Comparison of ENCODE assay signal across 7 mouse cellular contexts in the genomic region with DNA sequence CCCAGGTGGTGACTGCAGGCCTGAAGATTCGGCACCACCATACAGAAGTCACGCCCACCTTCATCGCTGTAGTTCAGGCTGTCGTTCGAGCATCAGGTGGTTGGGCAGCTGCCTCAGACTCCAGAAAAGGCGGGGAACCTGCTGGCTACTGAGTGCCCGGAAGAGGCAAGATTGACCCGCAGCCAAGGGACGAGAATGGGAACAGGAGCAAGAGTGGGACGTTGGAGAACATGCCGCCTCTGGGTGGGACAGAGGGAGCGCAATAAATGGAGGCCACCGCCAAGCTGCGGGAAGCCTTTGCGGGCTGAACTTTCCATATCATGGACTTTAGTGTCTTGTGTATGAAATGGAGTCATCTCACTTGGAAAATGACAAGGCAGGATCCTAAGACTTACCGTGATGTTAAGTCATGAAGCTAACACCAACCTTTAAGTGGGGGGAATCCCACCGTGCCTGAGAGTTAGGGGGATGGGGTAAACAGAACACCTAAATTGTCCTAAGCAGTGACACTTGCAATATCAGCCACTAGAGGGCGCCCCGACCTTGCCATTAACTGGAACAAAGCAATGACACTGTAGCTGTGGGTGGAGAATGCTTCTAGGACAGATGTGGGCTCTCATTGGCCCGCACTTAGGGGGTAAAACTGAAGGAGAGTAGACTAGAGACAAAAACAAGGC. TPM values are rescaled to one million over a fixed set of nuclear protein-coding genes. Genes with fewer than 3 reads are reported as not detected.
A peak's percentile ranks its signal among the peaks of the same experiment; 100 is the strongest.
DNase-seq lines count a peak whose midpoint lies in the region; ATAC-seq and TF ChIP-seq lines count a peak whose summit lies in the region.

No protein-coding gene starts in this region.

- no peak for TF ChIP-seq POLR2A in small intestine, adult 2 months (IDR thresholded peaks at IDR 0.05; ENCODE audit: low read depth, low read length)

- H3K4me1 ChIP-seq in intestine, embryonic 16.5 days (ENCODE audit: control insufficient read depth, insufficient read depth, low read length) = peaks cover 16% of the 10 kb centered on the region
- peaks cover 8% of the 10 kb centered on the region for H3K4me1 ChIP-seq in midbrain, embryonic 12.5 days
- peaks cover 9% of the 10 kb centered on the region for H3K4me1 ChIP-seq in small intestine, adult 2 months (ENCODE audit: control insufficient read depth, insufficient read depth, insufficient read length, low read length)

- no peaks in the 10 kb centered on the region for H3K36me3 ChIP-seq in intestine, embryonic 16.5 days (ENCODE audit: control insufficient read depth, insufficient read depth, low read length)
- no peaks in the 10 kb centered on the region for H3K36me3 ChIP-seq in midbrain, embryonic 12.5 days
- peaks cover 39% of the 10 kb centered on the region for H3K36me3 ChIP-seq in small intestine, adult 2 months (ENCODE audit: control insufficient read depth, insufficient read depth, low read length)

- H3K4me3 ChIP-seq in intestine, embryonic 16.5 days (ENCODE audit: low read length) = no peak overlapping the region
- H3K4me3 ChIP-seq in midbrain, embryonic 12.5 days = no peak overlapping the region
- no peak overlapping the region for H3K4me3 ChIP-seq in small intestine, adult 2 months (ENCODE audit: low read depth, low read length)

- intact Hi-C loops in left cerebral cortex, postnatal 25 days (cut with DNase I) = loop anchor here (1.0 to 5.0 kb wide), 5 partner anchors 49 to 365 kb away; no protein-coding TSS in a partner anchor

- no peaks in the 10 kb centered on the region for H3K27me3 ChIP-seq in intestine, embryonic 16.5 days (replicated peaks; ENCODE audit: control insufficient read depth, insufficient read depth, low read length)
- H3K27me3 ChIP-seq in midbrain, embryonic 12.5 days = peaks cover 22% of the 10 kb centered on the region
- no peaks in the 10 kb centered on the region for H3K27me3 ChIP-seq in small intestine, adult 2 months (ENCODE audit: control insufficient read depth, insufficient read depth, low read length)

- ATAC-seq in intestine, embryonic 16.5 days = peak; percentile 49
- peak; percentile 74 for ATAC-seq in midbrain, embryonic 12.5 days (ENCODE audit: low FRiP score, low read depth)

- H3K4me2 ChIP-seq in intestine, embryonic 16.5 days (ENCODE audit: low read depth, low read length) = no peak overlapping the region
- H3K4me2 ChIP-seq in midbrain, embryonic 12.5 days (replicated peaks) = peak overlapping the region; percentile 8; the same call in 1 of the 2 replicates

- H3K9me3 ChIP-seq in intestine, embryonic 16.5 days (ENCODE audit: control insufficient read depth, low read length) = no peaks in the 10 kb centered on the region
- no peaks in the 10 kb centered on the region for H3K9me3 ChIP-seq in midbrain, embryonic 12.5 days

- H3K9ac ChIP-seq in intestine, embryonic 16.5 days (ENCODE audit: low read depth, low read length) = no peak overlapping the region
- H3K9ac ChIP-seq in midbrain, embryonic 12.5 days (replicated peaks) = no peak overlapping the region

- no peak overlapping the region for H3K27ac ChIP-seq in intestine, embryonic 16.5 days (ENCODE audit: low read length)
- H3K27ac ChIP-seq in midbrain, embryonic 12.5 days (replicated peaks) = no peak overlapping the region
- no peak overlapping the region for H3K27ac ChIP-seq in small intestine, adult 2 months (ENCODE audit: insufficient read depth, low read depth, low read length)

- peak; percentile 85; the same call in 1 of the 2 replicates for TF ChIP-seq CTCF in small intestine, adult 2 months (IDR thresholded peaks at IDR 0.05; ENCODE audit: extremely low read depth, insufficient read length, insufficient replicate concordance, low read depth, low read length)

- 16% methylated on average over 20 of the region's 20 CpGs for WGBS in intestine, embryonic 16.5 days
- 26% methylated on average over 20 of the region's 20 CpGs for WGBS in midbrain, embryonic 12.5 days
- 10% methylated on average over 20 of the region's 20 CpGs for WGBS in small intestine, adult 2 months

- DNase-seq in adrenal gland, adult 2 months = peak; percentile 81
- DNase-seq in embryo, embryonic 11.5 days (ENCODE audit: low read depth, low spot score) = peak; percentile 75
- peak; percentile 85 to 89 for DNase-seq in gastrocnemius, postnatal 4 days (ENCODE audit: low spot score in 2 of 2)
- peak; percentile 90 to 92 for DNase-seq in left cerebral cortex, postnatal 25 days (ENCODE audit: low spot score in 2 of 2)

RNA-seq across cellular contexts. Expression of gene Ggt5, which starts 3.1 kb away (rescaled TPM):
- 1 to 10 TPM; 5.4 to 7.1 TPM for total RNA-seq in adrenal gland, adult 2 months (2021)
- 52.7 and 56.5 TPM in 2 replicates for polyA plus RNA-seq in adrenal gland, adult 2 months (2012; rRNA removed)
- 10 to 100 TPM; 10.8 to 13.1 TPM for total RNA-seq in gastrocnemius, postnatal 4 days (2021)
- 8.6 and 8.8 TPM in 2 replicates for polyA plus RNA-seq in intestine, embryonic 16.5 days (2015; fragmentation: Nextera tagmentation; extraction: Ambion mirVana)
- total RNA-seq in left cerebral cortex, postnatal 25 days (2021) = 1 to 10 TPM; 2.6 to 2.8 TPM
- 1.0 and 1.7 TPM in 2 replicates for polyA plus RNA-seq in midbrain, embryonic 12.5 days (2016; fragmentation: Nextera tagmentation; extraction: Ambion mirVana)
- 17.9 and 27.0 TPM in 2 replicates for polyA plus RNA-seq in small intestine, adult 2 months (2012; rRNA removed)

RNA-seq across cellular contexts. Expression of gene Ggt1, which starts 24.6 kb away (rescaled TPM):
- total RNA-seq in adrenal gland, adult 2 months (2021) = not detected
- 0.15 and 0.20 TPM in 2 replicates for polyA plus RNA-seq in adrenal gland, adult 2 months (2012; rRNA removed)
- total RNA-seq in gastrocnemius, postnatal 4 days (2021) = under 1 TPM; 0.66 to 0.80 TPM
- 115 and 144 TPM in 2 replicates for polyA plus RNA-seq in intestine, embryonic 16.5 days (2015; fragmentation: Nextera tagmentation; extraction: Ambion mirVana)
- total RNA-seq in left cerebral cortex, postnatal 25 days (2021) = 1 to 10 TPM; 2.2 to 4.2 TPM
- 1.0 and 1.2 TPM in 2 replicates for polyA plus RNA-seq in midbrain, embryonic 12.5 days (2016; fragmentation: Nextera tagmentation; extraction: Ambion mirVana)
- 454 and 722 TPM in 2 replicates for polyA plus RNA-seq in small intestine, adult 2 months (2012; rRNA removed)

RNA-seq across cellular contexts. Expression of gene Lrrc75b, which starts 25.9 kb away (rescaled TPM):
- total RNA-seq in adrenal gland, adult 2 months (2021) = under 1 TPM; 0.14 to 0.41 TPM
- polyA plus RNA-seq in adrenal gland, adult 2 months (2012; rRNA removed) = 0.17 and 0.30 TPM in 2 replicates
- total RNA-seq in gastrocnemius, postnatal 4 days (2021) = 1 to 10 TPM; 2.8 to 3.3 TPM
- 1.9 and 2.7 TPM in 2 replicates for polyA plus RNA-seq in intestine, embryonic 16.5 days (2015; fragmentation: Nextera tagmentation; extraction: Ambion mirVana)
- 1 to 10 TPM; 9.1 to 9.2 TPM for total RNA-seq in left cerebral cortex, postnatal 25 days (2021)
- polyA plus RNA-seq in midbrain, embryonic 12.5 days (2016; fragmentation: Nextera tagmentation; extraction: Ambion mirVana) = 10.0 and 10.3 TPM in 2 replicates
- polyA plus RNA-seq in small intestine, adult 2 months (2012; rRNA removed) = 1.8 and 1.9 TPM in 2 replicates

RNA-seq across cellular contexts. Expression of gene Susd2, which starts 57.8 kb away (rescaled TPM):
- 10 to 100 TPM; 10.7 to 13.5 TPM for total RNA-seq in adrenal gland, adult 2 months (2021)
- 23.3 and 31.3 TPM in 2 replicates for polyA plus RNA-seq in adrenal gland, adult 2 months (2012; rRNA removed)
- total RNA-seq in gastrocnemius, postnatal 4 days (2021) = 1 to 10 TPM; 4.4 to 5.0 TPM
- polyA plus RNA-seq in intestine, embryonic 16.5 days (2015; fragmentation: Nextera tagmentation; extraction: Ambion mirVana) = 19.1 and 23.3 TPM in 2 replicates
- 1 to 10 TPM; 5.8 to 8.4 TPM for total RNA-seq in left cerebral cortex, postnatal 25 days (2021)
- 2.0 and 2.4 TPM in 2 replicates for polyA plus RNA-seq in midbrain, embryonic 12.5 days (2016; fragmentation: Nextera tagmentation; extraction: Ambion mirVana)
- 19.1 and 261 TPM in 2 replicates for polyA plus RNA-seq in small intestine, adult 2 months (2012; rRNA removed)

Comparison
In these comparisons a context has a peak if more than half of its experiments do, and no peak if none do; other contexts are left out.
1. RNA of gene Ggt1, which starts 24.6 kb away (polyA plus RNA-seq): 454 to 722 TPM in small intestine, adult 2 months and 115 to 144 TPM in intestine, embryonic 16.5 days; 1.0 to 1.2 TPM in midbrain, embryonic 12.5 days and 0.15 to 0.20 TPM in adrenal gland, adult 2 months; every median in the first group is over 10 times any median in the second.
2. Peak in every context shown above with its lines, with median percentiles within 50 percentile points of each other: DNase-seq.